Mouse (Mus musculus) retina, postnatal 1 day (tissue): Measurements from ENCODE around the gene Gng10.

Experiments used
- DNase-seq: peaks from one replicate; pipeline ENCODE4 v3.0.0-alpha.2; 2012

Gng10 gene

DNA sequence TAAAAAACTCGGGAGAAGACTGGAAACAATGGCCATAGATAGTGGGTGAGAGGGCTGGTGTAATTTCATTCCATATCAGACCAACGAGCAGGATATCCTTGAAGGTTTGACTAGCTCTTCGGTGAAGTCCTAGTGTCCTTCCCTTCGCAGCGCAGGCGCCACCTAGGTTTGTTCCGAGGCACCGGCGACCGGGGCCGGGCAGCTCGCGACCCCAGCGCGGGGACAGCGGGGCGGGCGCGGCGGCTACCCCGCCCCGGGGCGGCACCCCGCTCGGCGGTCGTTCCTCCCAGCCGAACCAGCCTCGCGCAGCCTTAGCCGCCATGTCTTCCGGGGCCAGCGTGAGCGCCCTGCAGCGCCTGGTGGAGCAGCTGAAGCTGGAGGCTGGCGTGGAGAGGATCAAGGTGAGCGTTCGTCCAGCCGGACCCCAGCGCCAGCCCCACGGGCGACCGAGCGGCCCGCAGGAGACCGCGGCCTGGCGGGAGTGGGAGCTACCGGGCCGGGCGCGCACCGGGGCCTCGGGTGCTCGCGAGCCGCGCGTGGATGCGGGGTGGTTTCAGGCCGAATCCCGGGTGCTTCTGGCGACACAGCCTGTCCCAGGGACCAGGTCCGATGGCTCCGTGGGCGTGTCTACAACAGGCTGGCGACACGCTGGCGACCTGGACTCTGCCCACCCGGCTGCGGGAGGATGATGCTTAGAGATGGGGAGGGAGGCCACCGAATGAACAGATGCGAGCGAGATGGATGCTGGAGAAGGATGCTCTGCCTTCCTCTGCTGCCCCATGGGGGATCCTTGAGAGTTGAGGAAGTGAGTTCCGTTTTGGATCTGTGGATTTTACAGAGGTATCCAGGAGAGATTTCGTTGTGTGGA lies at the start of gene Gng10:
Gene Gng10, plus strand, starts transcription at position 171 of the 868 bp plus-strand sequence.
- peak; percentile 75 for DNase-seq

DNA sequence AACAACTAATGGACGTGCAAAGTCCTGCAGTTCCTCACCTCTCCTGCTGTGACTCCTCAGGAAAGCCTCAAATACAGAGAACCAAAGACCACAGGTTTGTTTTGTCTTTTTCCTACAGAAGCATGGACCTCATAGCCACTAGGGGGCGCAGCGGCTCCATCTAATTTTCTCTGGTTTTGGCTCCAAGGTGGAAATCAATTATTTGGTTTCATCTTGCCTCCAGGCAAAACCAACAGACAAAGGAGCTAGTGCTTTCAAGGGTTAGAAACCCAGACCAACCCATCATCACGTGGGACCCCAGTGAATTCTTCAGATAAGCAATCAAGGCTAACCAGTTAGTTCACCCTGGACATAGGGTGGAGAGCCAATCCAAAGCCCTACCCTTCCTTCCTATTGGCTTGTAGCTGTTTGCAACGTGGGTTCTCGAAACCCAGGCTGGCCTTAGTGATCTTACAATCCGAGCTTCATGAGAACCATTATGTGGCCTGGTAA lies 49.7 kb upstream of the Gng10 start:
- peak; percentile 84 for DNase-seq

- DNase-seq = peak; percentile 91
Measured at GRCm38 (mm10) chr4:58986540-58987190, 48.2 kb upstream of the Gng10 start, which contains the start of gene Ptgr1. Gene Ptgr1, minus strand, starts transcription at chr4:58987119.

DNA sequence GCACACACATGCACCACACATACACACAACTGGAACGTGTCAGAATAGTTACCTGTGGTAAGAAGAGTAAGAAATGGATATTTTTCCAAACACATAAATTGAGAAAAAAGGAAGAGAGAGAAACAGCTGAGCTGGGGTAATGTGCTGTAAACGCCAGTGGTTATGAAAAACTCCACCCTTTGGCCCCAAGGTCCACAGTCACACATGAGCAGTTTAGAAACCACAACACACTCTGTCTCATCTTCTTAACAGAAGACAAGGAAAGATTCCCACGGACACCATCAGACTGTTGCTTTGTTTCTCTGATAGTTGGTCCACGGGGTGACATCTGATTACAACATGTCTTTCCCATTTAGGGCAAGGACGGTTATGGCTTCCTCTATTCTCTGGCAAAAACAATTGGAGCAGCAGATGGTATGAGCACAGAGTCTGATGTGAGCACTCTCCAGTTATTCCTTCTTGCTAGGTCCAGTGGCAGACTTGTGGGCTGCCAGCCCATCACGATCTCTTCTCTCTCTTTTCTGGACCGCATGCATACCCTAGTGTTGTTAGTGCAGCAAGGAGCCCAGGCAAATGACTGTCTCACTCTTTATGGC lies 45.5 kb upstream of the Gng10 start:
- DNase-seq = peak; percentile 39

GRCm38 (mm10) chr4:58990609-58991434 lies 44.1 kb upstream of the Gng10 start:
- peak; percentile 62 for DNase-seq

DNA sequence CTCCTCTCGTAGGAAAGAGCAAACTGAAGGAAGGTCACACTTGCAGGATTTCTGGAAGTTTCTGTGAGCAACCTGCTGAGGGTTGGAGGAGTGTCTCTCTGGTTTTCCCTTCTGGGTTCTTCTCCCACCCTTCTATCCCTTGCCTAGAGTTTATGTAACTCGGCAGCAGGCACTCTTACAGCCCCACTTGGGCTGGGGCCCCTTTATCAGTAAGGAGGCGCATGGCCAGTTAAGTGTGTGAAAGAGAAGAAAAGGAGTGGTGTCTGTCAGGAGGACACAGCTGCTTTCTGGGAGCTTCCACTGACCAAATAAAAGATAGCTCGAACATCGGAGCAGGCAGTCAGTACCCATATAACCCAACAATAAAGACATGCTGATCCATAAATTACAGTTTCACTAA lies 42.7 kb upstream of the Gng10 start:
- DNase-seq = no peak

GRCm38 (mm10) chr4:58994762-58995161 lies 40.1 kb upstream of the Gng10 start, which contains the start of gene Dnajc25:
Gene Dnajc25, plus strand, starts transcription at chr4:58995062.
- DNase-seq = no peak

DNA sequence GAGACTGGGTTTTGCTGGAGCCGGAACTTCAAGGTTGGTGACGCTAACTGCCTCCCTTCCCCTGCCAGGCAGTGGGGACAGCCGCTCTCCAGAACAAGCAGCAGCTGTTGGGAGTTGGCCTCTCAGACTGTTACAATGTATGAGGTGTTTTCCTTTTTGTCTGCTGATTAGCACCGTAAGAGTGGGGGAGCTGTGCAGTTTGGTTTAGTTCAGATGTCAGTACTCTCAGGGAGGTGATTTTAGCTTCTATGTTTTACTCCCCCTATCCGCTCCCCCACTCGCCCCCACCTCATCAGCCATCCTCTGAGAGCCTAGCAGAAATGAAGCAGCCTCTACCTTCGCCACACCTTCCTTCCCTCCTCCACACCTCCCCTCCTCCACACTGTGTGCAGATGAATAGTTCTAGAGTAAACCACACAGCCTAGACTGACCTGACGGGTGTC lies 39.6 kb upstream of the Gng10 start:
- DNase-seq = no peak

- DNase-seq = no peak
Measured at GRCm38 (mm10) chr4:58997081-58997480, 37.8 kb upstream of the Gng10 start.

- no peak for DNase-seq
Measured at GRCm38 (mm10) chr4:58998688-58999087, 36.2 kb upstream of the Gng10 start.

GRCm38 (mm10) chr4:58999686-59000085 lies 35.2 kb upstream of the Gng10 start:
- DNase-seq = peak; percentile 77

GRCm38 (mm10) chr4:59000614-59001013 lies 34.3 kb upstream of the Gng10 start:
- DNase-seq = peak; percentile 63

- peak; percentile 96 for DNase-seq
Measured at GRCm38 (mm10) chr4:59002948-59003805, 31.7 kb upstream of the Gng10 start, which contains the start of gene Gm20503. Gene Gm20503, plus strand, starts transcription at chr4:59003210.

GRCm38 (mm10) chr4:59003806-59004200 lies 31.1 kb upstream of the Gng10 start:
- no peak for DNase-seq

DNA sequence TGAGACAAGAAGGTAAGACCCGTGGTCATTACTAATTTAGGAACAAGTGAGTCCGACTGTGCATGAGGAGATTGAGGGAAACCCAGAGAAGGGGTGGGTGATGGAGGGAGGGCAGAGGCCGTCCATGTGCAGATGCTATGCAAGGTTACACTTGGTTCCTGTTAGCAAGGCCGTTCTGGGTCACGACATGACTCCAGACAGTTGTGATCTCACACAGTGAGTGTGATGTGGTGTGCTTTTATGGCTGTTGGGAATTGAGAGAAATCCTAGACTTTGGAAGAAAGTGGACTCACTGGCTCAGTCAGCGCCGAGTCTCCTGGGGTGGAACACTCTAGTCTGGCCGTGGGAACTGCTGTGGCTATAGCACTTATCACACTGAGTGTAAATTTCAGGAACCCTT lies 28.7 kb upstream of the Gng10 start:
- DNase-seq = no peak

GRCm38 (mm10) chr4:59007016-59007415 lies 27.9 kb upstream of the Gng10 start:
- no peak for DNase-seq

DNA sequence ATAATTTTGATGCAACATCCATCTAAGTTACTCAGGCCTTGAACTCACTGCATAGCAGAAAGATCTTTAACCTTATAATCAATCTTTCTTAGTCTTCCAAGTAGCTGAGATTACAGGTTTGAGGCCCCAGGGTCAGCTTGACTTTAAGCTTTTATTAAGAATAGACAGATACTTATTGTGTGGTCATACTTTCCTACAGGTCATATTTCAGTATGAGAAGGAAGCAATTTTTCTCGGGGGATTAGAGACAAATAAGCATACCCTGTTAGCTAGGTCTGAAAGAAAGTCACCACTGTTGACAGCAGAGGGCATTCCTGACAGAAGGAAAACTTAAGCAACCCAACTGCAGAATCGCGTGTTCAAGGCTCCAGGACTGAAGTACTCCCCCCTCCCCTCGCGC lies 26.9 kb upstream of the Gng10 start:
- DNase-seq = no peak

- DNase-seq = no peak
Measured at GRCm38 (mm10) chr4:59009186-59009585, 25.7 kb upstream of the Gng10 start.

- no peak for DNase-seq
Measured at GRCm38 (mm10) chr4:59009696-59010095, 25.2 kb upstream of the Gng10 start.

DNA sequence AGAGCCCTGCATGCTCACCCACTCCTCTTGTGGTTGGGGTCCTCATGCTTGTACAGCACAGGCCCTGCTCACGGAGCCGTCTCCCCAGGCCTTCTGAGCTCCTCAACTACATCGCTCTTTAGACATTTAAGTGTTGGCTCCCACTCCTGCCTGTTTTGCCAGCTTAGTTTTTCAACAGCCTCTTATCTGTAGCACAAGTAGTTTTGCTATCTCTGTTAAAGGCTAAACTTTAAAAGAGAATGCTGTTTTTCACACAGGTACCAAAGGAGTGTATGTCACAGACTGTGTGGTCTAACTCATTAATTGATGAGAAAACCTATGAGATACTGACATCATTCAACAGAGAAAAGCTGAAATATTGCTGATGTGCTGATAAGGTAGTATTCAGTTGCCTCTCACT lies 23.4 kb upstream of the Gng10 start:
- DNase-seq = no peak

GRCm38 (mm10) chr4:59015181-59015580 lies 19.7 kb upstream of the Gng10 start:
- DNase-seq = no peak
